ENCODE assay signal across 8 mouse cellular contexts in genomic region chr11:20544376-20544775, GRCm38 (mm10). TPM values are rescaled to one million over a fixed set of nuclear protein-coding genes. Genes with fewer than 3 reads are reported as not detected.
DNase-seq lines count a peak whose midpoint lies in the region; ATAC-seq and TF ChIP-seq lines count a peak whose summit lies in the region.

No protein-coding gene starts in this region.

- TF ChIP-seq CTCF in heart, postnatal 0 days (IDR thresholded peaks at IDR 0.05; ENCODE audit: low read depth) = no peak

- no peak overlapping the region for H3K9ac ChIP-seq in heart, postnatal 0 days (replicated peaks; ENCODE audit: low read depth, low read length)
- peak overlapping the region; percentile 75; the same call in 1 of the 2 replicates for H3K9ac ChIP-seq in hindbrain, embryonic 15.5 days
- H3K9ac ChIP-seq in midbrain, embryonic 15.5 days = no peak overlapping the region

- H3K4me3 ChIP-seq in heart, postnatal 0 days (ENCODE audit: low read depth, low read length) = peak overlapping the region; percentile 71; the same call in 1 of the 2 replicates
- H3K4me3 ChIP-seq in embryonic facial prominence, embryonic 10.5 days = peak overlapping the region; percentile 85
- H3K4me3 ChIP-seq in hindbrain, embryonic 15.5 days = peak overlapping the region; percentile 94
- H3K4me3 ChIP-seq in midbrain, embryonic 15.5 days = peak overlapping the region; percentile 88

- ATAC-seq in heart, postnatal 0 days (ENCODE audit: insufficient read depth, low read depth) = no peak
- no peak for ATAC-seq in hindbrain, embryonic 15.5 days (ENCODE audit: low FRiP score, low read depth)
- ATAC-seq in midbrain, embryonic 15.5 days (replicated peaks) = no peak

- no peak for TF ChIP-seq EP300 in heart, postnatal 0 days (IDR thresholded peaks at IDR 0.05; ENCODE audit: low read depth)

- H3K4me1 ChIP-seq in heart, postnatal 0 days (ENCODE audit: control insufficient read depth, insufficient read depth) = peaks cover 9% of the 10 kb centered on the region; the same call in 1 of the 2 replicates
- H3K4me1 ChIP-seq in embryonic facial prominence, embryonic 10.5 days = peaks cover 20% of the 10 kb centered on the region
- peaks cover 16% of the 10 kb centered on the region for H3K4me1 ChIP-seq in hindbrain, embryonic 15.5 days (replicated peaks)
- H3K4me1 ChIP-seq in midbrain, embryonic 15.5 days = peaks cover 24% of the 10 kb centered on the region

- H3K36me3 ChIP-seq in heart, postnatal 0 days (replicated peaks; ENCODE audit: control insufficient read depth, insufficient read depth, low read length) = no peaks in the 10 kb centered on the region
- H3K36me3 ChIP-seq in embryonic facial prominence, embryonic 10.5 days (replicated peaks) = no peaks in the 10 kb centered on the region
- no peaks in the 10 kb centered on the region for H3K36me3 ChIP-seq in hindbrain, embryonic 15.5 days
- no peaks in the 10 kb centered on the region for H3K36me3 ChIP-seq in midbrain, embryonic 15.5 days (replicated peaks)

- no peaks in the 10 kb centered on the region for H3K9me3 ChIP-seq in heart, postnatal 0 days (replicated peaks; ENCODE audit: control insufficient read depth, low read length)
- H3K9me3 ChIP-seq in embryonic facial prominence, embryonic 10.5 days = no peaks in the 10 kb centered on the region
- no peaks in the 10 kb centered on the region for H3K9me3 ChIP-seq in hindbrain, embryonic 15.5 days
- no peaks in the 10 kb centered on the region for H3K9me3 ChIP-seq in midbrain, embryonic 15.5 days

- no peak for DNase-seq in heart, postnatal 0 days (ENCODE audit: low spot score)
- no peak for DNase-seq in heart, adult 9 months (ENCODE audit: low spot score in 2 of 2)
- DNase-seq in embryonic facial prominence, embryonic 10.5 days (ENCODE audit: low spot score) = no peak
- no peak for DNase-seq in spleen, postnatal 36 days (ENCODE audit: low spot score in 2 of 2)
- DNase-seq in spleen, adult 12 weeks (ENCODE audit: low spot score) = no peak
- DNase-seq in right cerebral cortex, postnatal 25 days = no peak

- no peaks in the 10 kb centered on the region for H3K27me3 ChIP-seq in heart, postnatal 0 days (ENCODE audit: control insufficient read depth, insufficient read depth, low read length)
- H3K27me3 ChIP-seq in embryonic facial prominence, embryonic 10.5 days (replicated peaks; ENCODE audit: low read depth, poor library complexity, severe bottlenecking) = peaks cover 24% of the 10 kb centered on the region
- no peaks in the 10 kb centered on the region for H3K27me3 ChIP-seq in hindbrain, embryonic 15.5 days
- no peaks in the 10 kb centered on the region for H3K27me3 ChIP-seq in midbrain, embryonic 15.5 days (replicated peaks)

- peak overlapping the region; percentile 85 for H3K4me2 ChIP-seq in heart, postnatal 0 days (ENCODE audit: low read depth, low read length)
- H3K4me2 ChIP-seq in hindbrain, embryonic 15.5 days = peak overlapping the region; percentile 80
- H3K4me2 ChIP-seq in midbrain, embryonic 15.5 days = peak overlapping the region; percentile 63

- H3K27ac ChIP-seq in heart, postnatal 0 days (ENCODE audit: low read depth) = no peak overlapping the region
- H3K27ac ChIP-seq in embryonic facial prominence, embryonic 10.5 days (replicated peaks) = no peak overlapping the region
- H3K27ac ChIP-seq in hindbrain, embryonic 15.5 days (replicated peaks) = no peak overlapping the region
- H3K27ac ChIP-seq in midbrain, embryonic 15.5 days = no peak overlapping the region

- 63% methylated on average over 8 of the region's 8 CpGs for WGBS in heart, postnatal 0 days
- 50% methylated on average over 8 of the region's 8 CpGs for WGBS in embryonic facial prominence, embryonic 10.5 days
- WGBS in hindbrain, embryonic 15.5 days = 50% methylated on average over 8 of the region's 8 CpGs
- 47% methylated on average over 8 of the region's 8 CpGs for WGBS in midbrain, embryonic 15.5 days

RNA-seq across cellular contexts. Expression of gene Sertad2, which starts 1.3 kb away (rescaled TPM):
- total RNA-seq in heart, postnatal 0 days (2014; rRNA removed; ENCODE audit: low replicate concordance) = 27.5 and 33.3 TPM in 2 replicates
- 33.5 and 33.8 TPM in 2 replicates for polyA plus RNA-seq in heart, postnatal 0 days (2015; fragmentation: Nextera tagmentation; extraction: Ambion mirVana)
- 29.6 and 33.2 TPM in 2 replicates for polyA plus RNA-seq in embryonic facial prominence, embryonic 10.5 days (2016; fragmentation: Nextera tagmentation; extraction: Ambion mirVana)
- 27.9 and 33.5 TPM in 2 replicates for polyA plus RNA-seq in hindbrain, embryonic 15.5 days (2015; fragmentation: Nextera tagmentation; extraction: Ambion mirVana)
- 27.7 and 32.3 TPM in 2 replicates for polyA plus RNA-seq in midbrain, embryonic 15.5 days (2015; fragmentation: Nextera tagmentation; extraction: Ambion mirVana)
